Mouse (Mus musculus) heart, postnatal 14 days (tissue): ENCODE measurements around the gene Gm3173. TPM values are rescaled to one million over a fixed set of nuclear protein-coding genes. Genes with fewer than 3 reads are reported as not detected.
"Not testable (repeated sequence)": the region's sequence is repeated elsewhere in the genome, so short reads cannot be mapped to it uniquely, and the experiment has no call there.

Source experiments
- DNase-seq, 2 experiments: peaks; one replicate each; pipeline ENCODE4 v3.0.0; 2021 to 2022
- intact Hi-C: fragments of 180-260 bp; cut with DNase I; formaldehyde crosslinking; loops from one replicate; pipeline ENCODE4 v1.15.1; 2025
- long read RNA-seq, 2 experiments: library from polyadenylated mRNA; stranded (forward); transcript quantifications; one replicate each; pipeline ENCODE4 v2.0.0; 2021
- total RNA-seq, 2 experiments: library from RNA; stranded (reverse); gene quantifications; 2 replicates each; pipeline ENCODE4 v1.2.3; 2021

Gene Gm3173
- total RNA-seq = not detected
- long read RNA-seq, experiment 1 = 0 reads
- long read RNA-seq, experiment 2 = 0 reads

- intact Hi-C loops, DNase-seq: not testable (repeated sequence)
Measured at GRCm38 (mm10) chr14:4430692-4431091, at the start of gene Gm3173. TSS of gene Gm3173 (plus strand) at chr14:4430992.

DNA sequence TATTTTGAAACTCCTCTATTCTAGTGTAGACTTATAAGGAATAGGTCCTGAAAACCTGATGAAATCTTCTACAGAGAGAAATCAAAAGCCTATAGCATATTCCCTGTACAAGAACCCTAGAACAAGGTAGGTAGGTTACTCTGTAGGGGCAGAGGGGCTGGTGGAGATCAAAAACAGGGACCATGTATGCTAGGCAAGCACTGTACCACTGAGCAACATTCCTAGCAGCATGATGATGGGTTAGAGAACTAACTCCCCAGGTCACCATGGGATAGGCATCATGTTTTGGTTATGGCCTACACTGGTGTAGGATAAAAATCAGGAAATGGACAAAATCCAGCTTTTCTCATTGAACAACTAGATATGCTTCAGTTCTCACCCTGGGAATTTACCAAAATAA lies 45.2 kb upstream of the Gm3173 start:
- intact Hi-C loops = not testable (repeated sequence)

DNA sequence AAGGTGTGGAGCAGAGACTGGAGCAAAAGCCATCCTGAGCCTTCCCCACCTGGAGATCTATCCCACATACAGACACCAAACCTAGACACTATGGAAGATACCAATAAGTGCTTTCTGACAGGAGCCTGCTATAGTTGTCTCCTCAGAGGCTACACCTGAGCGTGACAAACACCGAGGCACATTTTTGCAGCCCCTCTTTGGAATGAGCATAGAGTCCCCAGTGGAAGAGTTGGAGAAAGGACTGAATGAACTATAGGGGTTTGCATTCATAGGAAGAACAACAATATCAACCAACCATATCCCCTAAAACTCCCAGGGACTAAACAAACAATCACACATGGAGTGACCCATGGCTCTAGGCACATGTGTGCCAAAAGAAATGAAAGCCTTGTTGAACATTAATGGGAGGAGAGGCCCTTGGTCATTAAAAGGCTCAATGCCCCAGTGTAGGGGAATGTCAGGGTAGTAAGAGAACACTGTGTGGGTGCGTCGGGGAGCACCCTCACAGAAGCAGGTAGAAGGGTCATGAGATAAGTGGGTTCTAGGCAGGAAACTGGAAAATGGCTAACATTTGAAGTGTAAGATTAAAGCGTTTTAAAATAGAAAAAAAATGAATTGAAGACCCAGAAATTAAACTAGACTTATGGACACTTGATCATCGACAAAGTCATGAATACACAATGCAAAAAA lies 37.8 kb upstream of the Gm3173 start:
- intact Hi-C loops, DNase-seq: not testable (repeated sequence)

More for the DNA sequence above, 45.2 kb upstream of the Gm3173 start:
- DNase-seq = not testable (repeated sequence)

- intact Hi-C loops, DNase-seq: not testable (repeated sequence)
Measured at GRCm38 (mm10) chr14:4397226-4397625, 33.6 kb upstream of the Gm3173 start, which contains the start of gene Gm3159. TSS of gene Gm3159 (plus strand) at chr14:4397526.

DNA sequence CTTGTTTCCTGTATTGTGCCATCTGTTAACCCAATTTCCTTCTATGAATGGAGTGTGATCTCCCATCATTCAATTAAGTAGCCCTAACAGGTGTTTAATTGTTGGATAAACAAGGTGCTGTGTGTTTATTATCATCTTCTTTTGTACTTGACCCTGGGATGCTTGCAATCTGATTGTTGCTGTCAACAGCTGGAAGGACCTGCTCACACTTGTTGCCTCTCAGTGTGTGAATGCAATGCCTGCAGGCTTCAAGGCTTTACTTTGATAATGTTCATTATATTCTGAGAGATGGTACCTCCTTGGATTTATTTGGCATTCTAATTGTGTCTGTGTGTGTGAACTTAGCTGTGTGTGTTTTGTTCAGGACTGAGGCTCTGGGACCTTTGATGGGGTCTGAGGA lies 32.2 kb upstream of the Gm3173 start:
- DNase-seq, intact Hi-C loops: not testable (repeated sequence)

GRCm38 (mm10) chr14:4400115-4400789 lies 30.5 kb upstream of the Gm3173 start:
- intact Hi-C loops, DNase-seq: not testable (repeated sequence)

GRCm38 (mm10) chr14:4401245-4401644 lies 29.5 kb upstream of the Gm3173 start:
- intact Hi-C loops, DNase-seq: not testable (repeated sequence)

- DNase-seq, intact Hi-C loops: not testable (repeated sequence)
Measured at GRCm38 (mm10) chr14:4403840-4404239, 27.0 kb upstream of the Gm3173 start.

DNA sequence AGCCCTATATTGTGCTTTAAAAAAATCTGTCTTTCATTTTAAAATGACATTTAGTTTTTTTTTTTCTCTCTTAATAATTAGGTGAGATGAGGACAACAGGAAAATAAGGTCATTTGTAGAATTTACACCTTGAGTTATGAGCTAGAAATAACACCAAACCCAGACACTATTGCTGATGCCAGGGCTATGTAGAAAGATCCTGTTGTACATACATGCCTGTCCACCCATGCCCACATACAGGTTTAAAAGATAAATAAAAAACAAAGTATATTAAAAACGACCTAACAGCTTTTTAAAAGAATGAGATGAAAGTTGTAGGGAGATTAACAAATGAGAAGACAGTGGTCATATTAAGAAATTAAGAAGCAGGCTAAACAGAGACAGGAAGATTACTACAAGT lies 20.9 kb upstream of the Gm3173 start:
- intact Hi-C loops, DNase-seq: not testable (repeated sequence)

- intact Hi-C loops = not testable (repeated sequence)
- DNase-seq = peak; percentile 70 to 73
Measured at GRCm38 (mm10) chr14:4414965-4415835, 15.6 kb upstream of the Gm3173 start, which contains the start of gene Gm3164. TSS of gene Gm3164 (plus strand) at chr14:4415448.

- intact Hi-C loops, DNase-seq: not testable (repeated sequence)
Measured at GRCm38 (mm10) chr14:4481445-4481844, 50.7 kb downstream of the Gm3173 start, which contains the start of gene Gm3182. TSS of gene Gm3182 (plus strand) at chr14:4481745.

GRCm38 (mm10) chr14:4499425-4499824 lies 68.6 kb downstream of the Gm3173 start:
- intact Hi-C loops = not testable (repeated sequence)

DNA sequence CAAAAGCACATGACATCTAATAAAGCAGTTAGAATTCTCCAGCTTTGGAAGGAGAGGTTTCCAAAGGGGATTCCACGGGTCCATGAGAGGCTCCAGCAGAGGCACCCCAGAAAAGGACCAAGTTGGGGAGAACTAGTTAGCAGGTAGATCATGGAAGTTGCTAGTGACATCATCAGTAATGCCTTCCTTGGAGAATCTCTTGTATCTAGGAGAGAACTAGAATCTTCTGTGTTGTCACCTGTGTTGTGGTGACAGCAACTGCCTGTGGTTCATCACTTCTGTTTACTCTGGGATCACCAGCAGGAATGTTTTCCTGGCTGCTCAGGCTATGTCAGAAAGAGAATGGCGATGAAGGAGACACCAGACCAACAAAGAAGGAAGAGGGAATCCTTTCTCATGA lies 124.3 kb downstream of the Gm3173 start, which contains the start of gene Gm3047:
Gene Gm3047, plus strand, starts transcription at position 301 of the 400 bp plus-strand sequence.
- DNase-seq, intact Hi-C loops: not testable (repeated sequence)

More at GRCm38 (mm10) chr14:4499425-4499824, 68.6 kb downstream of the Gm3173 start:
- DNase-seq = not testable (repeated sequence)

Other genes with a start within 250 kb of the Gm3173 start
- under 1 TPM in 1 of 2 experiments, not detected in 1; 0.17 TPM for gene Gm2974, start 248.4 kb upstream of the Gm3173 start, total RNA-seq
- not detected for gene Gm3138, start 181.4 kb upstream of the Gm3173 start, total RNA-seq
- not detected for gene Gm3149, start 113.7 kb upstream of the Gm3173 start, total RNA-seq
- under 1 TPM; 0.14 to 0.20 TPM for gene 2610042L04Rik, start 96.2 kb upstream of the Gm3173 start, total RNA-seq
- gene Gm3159, start 33.5 kb upstream of the Gm3173 start, total RNA-seq = not detected
- gene Gm3164, start 15.5 kb upstream of the Gm3173 start, total RNA-seq = under 1 TPM; 0.39 to 0.72 TPM
- gene Gm3182, start 50.8 kb downstream of the Gm3173 start, total RNA-seq = not detected
- not detected for gene Gm3047, start 124.4 kb downstream of the Gm3173 start, total RNA-seq
- not detected for gene Gm8159, start 201.4 kb downstream of the Gm3173 start, total RNA-seq
- gene Gm3239, start 233.2 kb downstream of the Gm3173 start, total RNA-seq = not detected